18 mouse cellular contexts compared by ENCODE assay signal in the genomic region with DNA sequence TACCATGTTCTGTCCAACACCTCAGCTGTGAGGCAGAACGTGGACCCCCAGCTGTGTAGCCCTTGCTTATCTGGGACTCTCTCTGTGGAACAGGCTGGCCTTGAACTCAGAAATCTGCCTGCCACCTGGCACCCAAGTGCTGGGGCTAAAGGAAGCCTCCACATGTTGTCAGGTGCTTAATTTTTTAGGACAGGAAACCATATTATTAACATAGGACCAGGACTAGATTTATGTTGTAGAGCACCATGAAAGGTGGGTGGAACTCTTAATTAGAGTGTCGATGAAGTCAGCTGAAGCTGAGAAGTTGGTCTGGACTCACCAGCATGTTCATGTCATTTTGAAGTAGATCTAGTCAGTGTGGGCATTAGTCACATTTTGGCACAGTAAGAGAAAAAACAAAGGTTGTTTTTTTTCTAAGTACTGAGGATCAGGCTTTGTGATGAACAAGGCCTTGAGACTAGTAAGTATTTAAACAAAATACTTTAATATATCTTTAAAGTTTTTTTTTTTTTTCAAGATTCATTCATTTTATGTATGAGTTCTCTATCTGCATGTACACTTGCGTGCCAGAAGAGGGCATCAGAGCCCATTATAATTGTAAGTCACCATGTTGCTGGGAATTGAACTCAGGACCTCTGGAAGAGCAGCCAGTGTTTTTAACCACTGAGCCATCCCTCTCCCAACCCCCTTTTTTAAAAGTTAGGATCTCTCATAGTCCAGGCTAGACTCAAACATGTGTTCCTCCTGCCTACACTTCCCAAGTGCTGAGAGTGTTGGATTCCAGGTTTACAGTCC. TPM values are rescaled to one million over a fixed set of nuclear protein-coding genes. Genes with fewer than 3 reads are reported as not detected.
A peak's percentile ranks its signal among the peaks of the same experiment; 100 is the strongest.
DNase-seq lines count a peak whose midpoint lies in the region; ATAC-seq and TF ChIP-seq lines count a peak whose summit lies in the region.
"Had no signal": no experiment of that assay in that cellular context is flagged by ENCODE, and none has a peak within 500 bp of the region (broad histone marks: within the 10 kb centered on the region; RNA-seq: fewer than 3 reads in every experiment).

No protein-coding gene starts in this region.

- H3K4me2 ChIP-seq in forebrain, postnatal 0 days (ENCODE audit: low read depth), result no peak overlapping the region
- H3K4me2 ChIP-seq in forebrain, embryonic 15.5 days (replicated peaks), result no peak overlapping the region
- H3K4me2 ChIP-seq: heart, embryonic 15.5 days; hindbrain, embryonic 15.5 days; limb, embryonic 13.5 days; lung, embryonic 15.5 days; neural tube, embryonic 15.5 days had no signal

- TF ChIP-seq CTCF in forebrain, postnatal 0 days (IDR thresholded peaks at IDR 0.05; ENCODE audit: low read depth), result 0 out of 2 replicates have a peak, but pooled peaks have one; percentile 15
- peak; percentile 31 for TF ChIP-seq CTCF in left cerebral cortex, adult 2 months (IDR thresholded peaks at IDR 0.05)
- TF ChIP-seq CTCF in bone marrow macrophage, adult 2 months (IDR thresholded peaks at IDR 0.05; ENCODE audit: low read depth, low read length), result no peak

- intact Hi-C loops in left cerebral cortex, adult 2 months (cut with DNase I), result loop anchor here (2.0 to 10.0 kb wide), 2 partner anchors 57 to 539 kb away; a partner anchor contains a TSS
- intact Hi-C loops in left cerebral cortex, postnatal 25 days (cut with DNase I), result no loop called here

- WGBS in forebrain, postnatal 0 days, result 98% methylated on average over 3 of the region's 3 CpGs
- 97% methylated on average over 3 of the region's 3 CpGs for WGBS in forebrain, embryonic 15.5 days

- no peak for ATAC-seq in forebrain, postnatal 0 days
- no peak for ATAC-seq in forebrain, embryonic 15.5 days (replicated peaks)

- H3K27me3 ChIP-seq in forebrain, postnatal 0 days (ENCODE audit: insufficient read depth, low read length), result no peaks in the 10 kb centered on the region
- H3K27me3 ChIP-seq in forebrain, embryonic 15.5 days, result no peaks in the 10 kb centered on the region
- H3K27me3 ChIP-seq: heart, embryonic 15.5 days; hindbrain, embryonic 15.5 days; limb, embryonic 13.5 days; lung, embryonic 15.5 days; megakaryocyte, embryonic 14.5 days; neural tube, embryonic 15.5 days had no signal

- no peak overlapping the region for H3K4me3 ChIP-seq in forebrain, postnatal 0 days (ENCODE audit: low read depth, low read length)
- no peak overlapping the region for H3K4me3 ChIP-seq in forebrain, embryonic 15.5 days
- H3K4me3 ChIP-seq in left cerebral cortex, adult 2 months, result no peak overlapping the region
- H3K4me3 ChIP-seq in bone marrow macrophage, adult 2 months (ENCODE audit: insufficient read depth, low read length), result no peak overlapping the region
- H3K4me3 ChIP-seq: forebrain, embryonic 10.5 days; heart, embryonic 15.5 days; hindbrain, embryonic 15.5 days; limb, embryonic 13.5 days; lung, embryonic 15.5 days; megakaryocyte, embryonic 14.5 days; neural tube, embryonic 15.5 days had no signal

- no peak overlapping the region for H3K27ac ChIP-seq in forebrain, postnatal 0 days (ENCODE audit: low read depth, low read length)
- no peak overlapping the region for H3K27ac ChIP-seq in forebrain, embryonic 15.5 days (replicated peaks)
- H3K27ac ChIP-seq in left cerebral cortex, adult 2 months, result no peak overlapping the region
- peak overlapping the region; percentile 75 for H3K27ac ChIP-seq in bone marrow macrophage, adult 2 months (ENCODE audit: insufficient read depth, low read depth, low read length)
- H3K27ac ChIP-seq: forebrain, embryonic 10.5 days; heart, embryonic 15.5 days; hindbrain, embryonic 15.5 days; limb, embryonic 13.5 days; lung, embryonic 15.5 days; neural tube, embryonic 15.5 days had no signal

- no peaks in the 10 kb centered on the region for H3K9me3 ChIP-seq in forebrain, postnatal 0 days (ENCODE audit: low read length)
- no peaks in the 10 kb centered on the region; the same call in 1 of the 2 replicates for H3K9me3 ChIP-seq in forebrain, embryonic 15.5 days
- H3K9me3 ChIP-seq: heart, embryonic 15.5 days; hindbrain, embryonic 15.5 days; neural tube, embryonic 15.5 days had no signal

- no peak overlapping the region for H3K9ac ChIP-seq in forebrain, postnatal 0 days
- no peak overlapping the region for H3K9ac ChIP-seq in forebrain, embryonic 15.5 days (replicated peaks)
- H3K9ac ChIP-seq: heart, embryonic 15.5 days; hindbrain, embryonic 15.5 days; limb, embryonic 13.5 days; lung, embryonic 15.5 days; neural tube, embryonic 15.5 days had no signal

- TF ChIP-seq POLR2A in bone marrow macrophage, adult 2 months (IDR thresholded peaks at IDR 0.05; ENCODE audit: borderline replicate concordance, low read depth, low read length), result no peak

- no peaks in the 10 kb centered on the region for H3K4me1 ChIP-seq in forebrain, postnatal 0 days (ENCODE audit: insufficient read depth)
- H3K4me1 ChIP-seq in forebrain, embryonic 15.5 days, result peaks cover 14% of the 10 kb centered on the region; the same call in 1 of the 2 replicates
- H3K4me1 ChIP-seq in bone marrow macrophage, adult 2 months (ENCODE audit: control insufficient read depth, insufficient read depth, low read length), result peaks cover 24% of the 10 kb centered on the region

- DNase-seq in forebrain, postnatal 0 days, result no peak
- no peak for DNase-seq in left cerebral cortex, adult 2 months (ENCODE audit: extremely low spot score in 1 of 2, low spot score in 2 of 2)
- DNase-seq in left cerebral cortex, postnatal 25 days (ENCODE audit: low spot score in 2 of 2), result no peak
- DNase-seq in 416B (ENCODE audit: low read depth), result peak; percentile 43
- no peak for DNase-seq in c-Kit-positive CD71-positive TER-119-positive erythroid progenitor cells, embryonic 14.5 days (ENCODE audit: low spot score)
- no peak for DNase-seq in cerebellum, adult 18-20 months
- DNase-seq: cerebellum, adult 8-10 months; retina, postnatal 1 day; thymus, postnatal 4 days had no signal

- no peaks in the 10 kb centered on the region; the same call in 1 of the 2 replicates for H3K36me3 ChIP-seq in forebrain, postnatal 0 days (ENCODE audit: insufficient read depth)
- peaks cover 15% of the 10 kb centered on the region for H3K36me3 ChIP-seq in forebrain, embryonic 15.5 days
- H3K36me3 ChIP-seq: heart, embryonic 15.5 days; hindbrain, embryonic 15.5 days; neural tube, embryonic 15.5 days had no signal

RNA-seq across cellular contexts. Expression of a gene that starts 5.4 kb away (rescaled TPM):
- total RNA-seq in forebrain, postnatal 0 days (2014; rRNA removed), result 194 and 236 TPM in 2 replicates
- 134 and 151 TPM in 2 replicates for polyA plus RNA-seq in forebrain, postnatal 0 days (2015; fragmentation: Nextera tagmentation; extraction: Ambion mirVana)
- polyA plus RNA-seq in forebrain, embryonic 15.5 days (2015; fragmentation: Nextera tagmentation; extraction: Ambion mirVana), result 168 and 177 TPM in 2 replicates
- 100 to 1,000 TPM; 163 to 175 TPM for total RNA-seq in left cerebral cortex, adult 2 months (2021)
- total RNA-seq in left cerebral cortex, postnatal 25 days (2021), result 100 to 1,000 TPM; 167 to 177 TPM
- 27.8 and 29.0 TPM in 2 replicates for polyA plus RNA-seq in bone marrow macrophage, adult 2 months (2012; ENCODE audit: insufficient read depth, insufficient read length, missing spikeins)
